Mouse (Mus musculus) hindbrain, embryonic 11.5 days (tissue): ENCODE measurements around the gene Olfr689. TPM values are rescaled to one million over a fixed set of nuclear protein-coding genes. Genes with fewer than 3 reads are reported as not detected.
"Not testable (repeated sequence)": the region's sequence is repeated elsewhere in the genome, so short reads cannot be mapped to it uniquely, and the experiment has no call there.

Experiments used
- ATAC-seq: fragments of 200-750 bp; cut with Nextera tagmentation; 2 replicates; pipeline ENCODE4 v1.8.0; 2017; ENCODE audit warnings: mild to moderate bottlenecking, moderate TSS enrichment, moderate library complexity; ENCODE audit not compliant: low FRiP score
- DNase-seq: peaks from one replicate; pipeline ENCODE4 v3.0.0-alpha.2; 2015; ENCODE audit warnings: low spot score
- H3K27ac ChIP-seq: fragments of 300-500 bp; sonication (generic); 2 replicates; pipeline ENCODE4 v1.5.1; 2014; ENCODE audit warnings: mild to moderate bottlenecking, low read depth, low read length
- H3K27me3 ChIP-seq: fragments of 300-500 bp; sonication (generic); 2 replicates; pipeline ENCODE4 v1.6.1; 2014; ENCODE audit warnings: mild to moderate bottlenecking, low read length, moderate library complexity, mixed read lengths; ENCODE audit not compliant: control insufficient read depth, insufficient read depth
- H3K36me3 ChIP-seq: fragments of 300-500 bp; sonication (generic); 2 replicates; pipeline ENCODE4 v1.6.1; 2014; ENCODE audit warnings: mild to moderate bottlenecking, low read length, moderate library complexity, mixed read lengths; ENCODE audit not compliant: control insufficient read depth, insufficient read depth
- H3K4me1 ChIP-seq: fragments of 300-500 bp; sonication (generic); replicated peaks from 2 replicates; pipeline ENCODE4 v1.6.1; 2014; ENCODE audit warnings: low read length, mixed read lengths; ENCODE audit not compliant: control insufficient read depth, insufficient read depth
- H3K4me2 ChIP-seq: fragments of 300-500 bp; sonication (generic); replicated peaks from 2 replicates; pipeline ENCODE4 v1.6.1; 2014; ENCODE audit warnings: mild to moderate bottlenecking, low read depth, low read length
- H3K4me3 ChIP-seq: fragments of 300-500 bp; sonication (generic); 2 replicates; pipeline ENCODE4 v1.5.1; 2014; ENCODE audit warnings: low read depth, low read length
- H3K9ac ChIP-seq: fragments of 300-500 bp; sonication (generic); 2 replicates; pipeline ENCODE4 v1.6.1; 2014; ENCODE audit warnings: low read depth, low read length
- H3K9me3 ChIP-seq: fragments of 300-500 bp; sonication (generic); 2 replicates; pipeline ENCODE4 v1.6.1; 2016; ENCODE audit warnings: low read length; ENCODE audit not compliant: control insufficient read depth
- whole genome bisulfite sequencing: fragments of 180-500 bp; shearing (Covaris S2); extraction: QIAGEN DNeasy Blood & Tissue Kit; methylation state at CpG from one replicate; pipeline ENCODE4 v1.1.7; 2014; 5-methylcytosine and 5-hydroxymethylcytosine counted together
- polyA plus RNA-seq: library from polyadenylated mRNA; unstranded; fragments of >200 nt; fragmentation: Nextera tagmentation; extraction: Ambion mirVana; gene quantifications from 2 replicates; pipeline ENCODE4 v1.2.1, GENCODE M21; 2014

The Olfr689 gene
- polyA plus RNA-seq, 1 experiment from 2014 or later: not detected

DNA sequence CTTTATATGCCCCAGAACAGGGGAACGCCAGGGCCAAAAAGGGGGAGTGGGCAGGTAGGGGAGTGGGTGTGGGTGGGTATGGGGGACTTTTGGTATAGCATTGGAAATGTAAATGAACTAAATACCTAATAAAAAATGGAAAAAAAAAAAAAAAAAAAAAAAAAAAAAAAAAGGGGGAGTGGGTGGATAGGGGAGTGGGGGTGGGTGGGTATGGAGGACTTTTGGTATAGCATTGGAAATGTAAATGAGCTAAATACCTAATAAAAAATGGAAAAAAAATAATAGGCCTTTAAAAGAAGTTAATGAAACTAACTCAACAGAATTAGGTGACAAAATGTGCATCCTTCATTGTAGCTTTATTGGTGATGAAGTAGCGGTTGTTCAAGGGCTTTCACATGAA lies 45.5 kb downstream of the Olfr689 start:
- WGBS: 97% methylated on average over 1 of the region's 2 CpGs
- not testable (repeated sequence) for H3K4me1 ChIP-seq, H3K9ac ChIP-seq, H3K27me3 ChIP-seq, H3K27ac ChIP-seq, DNase-seq, H3K4me3 ChIP-seq, H3K4me2 ChIP-seq, H3K9me3 ChIP-seq, H3K36me3 ChIP-seq
- peak; percentile 100 for ATAC-seq

- H3K9ac ChIP-seq: no peak overlapping the region
- ATAC-seq: no peak
- no peak for DNase-seq
- WGBS: 81% methylated on average over 2 of the region's 2 CpGs
- H3K27me3 ChIP-seq: no peaks in the 10 kb centered on the region
- H3K4me2 ChIP-seq: no peak overlapping the region
- no peak overlapping the region for H3K4me3 ChIP-seq
- no peaks in the 10 kb centered on the region for H3K36me3 ChIP-seq
- H3K4me1 ChIP-seq: no peaks in the 10 kb centered on the region
- no peaks in the 10 kb centered on the region for H3K9me3 ChIP-seq
- no peak overlapping the region for H3K27ac ChIP-seq
Observed at GRCm38 (mm10) chr7:105361713-105362112, 50.7 kb downstream of the Olfr689 start.

DNA sequence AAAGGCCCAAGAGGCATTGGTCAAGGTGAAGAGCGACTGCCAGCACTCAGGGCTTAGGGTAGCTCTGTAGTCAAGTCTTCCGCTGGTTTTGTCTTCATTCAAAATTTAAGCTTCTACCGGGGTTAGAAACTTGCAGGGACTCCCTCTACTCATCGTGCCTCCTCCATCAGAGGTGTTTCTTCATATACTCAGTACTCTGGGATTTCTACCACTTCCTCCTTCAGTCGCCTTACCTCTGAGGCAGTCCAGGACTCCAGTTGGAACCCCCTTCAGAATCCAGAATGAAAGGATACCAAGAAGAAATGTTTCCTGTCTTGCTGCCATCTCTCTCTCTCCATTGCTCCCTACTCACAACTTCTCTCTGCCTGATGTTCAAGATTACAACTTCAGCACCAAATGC lies 56.3 kb downstream of the Olfr689 start:
- Histone ChIP-seq H3K4me2 (no peak overlapping the region), H3K9me3 (no peaks in the 10 kb centered on the region), H3K4me1 (no peaks in the 10 kb centered on the region), H3K9ac (no peak overlapping the region), H3K4me3 (no peak overlapping the region), H3K27ac (no peak overlapping the region), H3K27me3 (no peaks in the 10 kb centered on the region), H3K36me3 (no peaks in the 10 kb centered on the region)
- 90% methylated on average over 5 of the region's 5 CpGs for WGBS
- no peak for DNase-seq
- no peak for ATAC-seq

- Histone ChIP-seq H3K27ac (no peak within 1 kb of the TSS), H3K36me3 (no peaks in the 10 kb centered on the region), H3K4me2 (no peak within 1 kb of the TSS), H3K4me3 (no peak within 1 kb of the TSS), H3K9ac (no peak within 1 kb of the TSS), H3K4me1 (no peaks in the 10 kb centered on the region), H3K27me3 (no peaks in the 10 kb centered on the region), H3K9me3 (no peaks in the 10 kb centered on the region)
- no peak for ATAC-seq
- 90% methylated on average over 1 of the region's 1 CpGs for WGBS
- DNase-seq: no peak
Observed at GRCm38 (mm10) chr7:105367930-105368329, 57.0 kb downstream of the Olfr689 start, which contains the start of gene Olfr692. Gene Olfr692, plus strand, starts transcription at chr7:105368230.

DNA sequence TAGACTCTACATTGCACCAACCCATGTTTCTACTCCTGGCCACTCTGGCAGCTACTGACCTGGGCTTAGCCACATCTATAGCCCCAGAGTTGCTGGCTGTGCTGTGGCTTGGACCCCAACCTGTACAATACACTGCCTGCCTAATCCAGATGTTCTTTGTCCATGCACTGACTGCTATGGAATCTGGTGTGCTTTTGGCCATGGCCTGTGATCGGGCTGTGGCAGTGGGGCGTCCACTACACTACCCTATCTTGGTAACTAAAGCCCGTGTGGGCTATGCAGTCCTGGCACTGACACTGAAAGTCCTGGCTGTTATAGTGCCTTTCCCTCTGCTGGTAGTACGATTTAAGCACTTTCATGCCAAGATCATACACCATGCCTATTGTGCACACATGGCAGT lies 57.6 kb downstream of the Olfr689 start:
- 98% methylated on average over 4 of the region's 4 CpGs for WGBS
- Histone ChIP-seq H3K9ac (no peak overlapping the region), H3K9me3 (no peaks in the 10 kb centered on the region), H3K27me3 (no peaks in the 10 kb centered on the region), H3K4me1 (no peaks in the 10 kb centered on the region), H3K36me3 (no peaks in the 10 kb centered on the region), H3K4me2 (no peak overlapping the region), H3K27ac (no peak overlapping the region), H3K4me3 (no peak overlapping the region)
- DNase-seq (no peak), ATAC-seq (no peak)

Other genes starting within 250 kb of the Olfr689 start
- not detected in 2 replicates for gene Olfr678, start 246.7 kb upstream of the Olfr689 start, polyA plus RNA-seq
- gene Olfr679, start 230.0 kb upstream of the Olfr689 start, polyA plus RNA-seq: not detected in 2 replicates
- not detected in 2 replicates for gene Olfr680-ps1, start 218.3 kb upstream of the Olfr689 start, polyA plus RNA-seq
- not detected in 2 replicates for gene Olfr681, start 194.3 kb upstream of the Olfr689 start, polyA plus RNA-seq
- not detected in 2 replicates for gene Olfr683, start 164.2 kb upstream of the Olfr689 start, polyA plus RNA-seq
- 0.06 TPM in 1 of 2 replicates, not detected in the other for gene Olfr684, start 147.5 kb upstream of the Olfr689 start, polyA plus RNA-seq
- gene Olfr685, start 125.2 kb upstream of the Olfr689 start, polyA plus RNA-seq: not detected in 2 replicates
- not detected in 2 replicates for gene Olfr686, start 103.7 kb upstream of the Olfr689 start, polyA plus RNA-seq
- gene Olfr688, start 23.1 kb upstream of the Olfr689 start, polyA plus RNA-seq: not detected in 2 replicates
- not detected in 2 replicates for gene Olfr690, start 22.9 kb downstream of the Olfr689 start, polyA plus RNA-seq
- gene Olfr691, start 31.1 kb downstream of the Olfr689 start, polyA plus RNA-seq: 0.39 TPM in 1 of 2 replicates, not detected in the other
- not detected in 2 replicates for gene Olfr692, start 57.1 kb downstream of the Olfr689 start, polyA plus RNA-seq
- not detected in 2 replicates for gene Gm5901, start 63.9 kb downstream of the Olfr689 start, polyA plus RNA-seq
- gene Fam160a2, start 88.9 kb downstream of the Olfr689 start, polyA plus RNA-seq: 27.6 and 33.9 TPM in 2 replicates
- 0.15 TPM in 1 of 2 replicates, not detected in the other for gene Cnga4, start 93.4 kb downstream of the Olfr689 start, polyA plus RNA-seq
- 0.13 and 0.17 TPM in 2 replicates for gene Cckbr, start 114.6 kb downstream of the Olfr689 start, polyA plus RNA-seq
- 29.6 and 34.3 TPM in 2 replicates for gene Cavin3, start 171.1 kb downstream of the Olfr689 start, polyA plus RNA-seq
- 51.2 and 52.5 TPM in 2 replicates for gene Smpd1, start 243.2 kb downstream of the Olfr689 start, polyA plus RNA-seq